Mouse (Mus musculus) spleen, adult 2 months (tissue): ENCODE results near the gene Tor1b.

Experiments used
- CTCF ChIP-seq: fragments of 200-500 bp; IDR thresholded peaks from 2 replicates; pipeline ENCODE4 v1.5.1; 2011; ENCODE audit warnings: mild to moderate bottlenecking, inconsistent platforms; ENCODE audit not compliant: insufficient read depth, insufficient read length, insufficient replicate concordance; ENCODE audit errors: extremely low read depth
- POLR2A ChIP-seq: fragments of 200-500 bp; IDR thresholded peaks from 2 replicates; pipeline ENCODE4 v1.6.1; 2011; ENCODE audit warnings: low read depth, low read length, inconsistent platforms

DNA sequence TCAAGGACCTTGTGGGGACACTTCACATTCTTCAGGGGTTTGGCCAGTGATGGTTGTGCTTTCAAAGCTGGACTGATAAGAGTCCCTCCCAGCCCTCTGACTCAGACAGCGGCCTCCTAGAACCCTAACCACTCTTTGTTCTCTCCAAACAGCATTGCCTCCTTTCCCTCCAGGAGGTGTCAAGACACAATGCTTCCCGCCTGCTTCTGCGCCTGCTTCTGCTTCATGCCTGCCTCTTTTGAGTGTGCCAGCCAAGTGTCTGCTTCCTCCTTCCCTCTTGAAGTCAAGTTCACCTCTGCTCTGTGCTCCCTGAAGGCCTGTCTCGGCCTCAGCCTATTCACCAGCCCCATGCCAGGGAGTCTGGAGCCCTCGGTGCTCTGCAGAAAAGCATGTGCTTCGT is 34.6 kb upstream of the Tor1b start:
- no peak for TF ChIP-seq CTCF
- TF ChIP-seq POLR2A = no peak
